Mouse (Mus musculus) cortical plate, adult 2 months (tissue): ENCODE results near the gene Clec4f. TPM values are rescaled to one million over a fixed set of nuclear protein-coding genes. Genes with fewer than 3 reads are reported as not detected.
"Not testable (repeated sequence)": the region's sequence is repeated elsewhere in the genome, so short reads cannot be mapped to it uniquely, and the experiment has no call there.

Experiments used
- H3K27ac ChIP-seq: fragments of 200-500 bp; 2 replicates; pipeline ENCODE4 v1.5.1; 2012; ENCODE audit warnings: low read length, control low read depth, inconsistent platforms; ENCODE audit not compliant: insufficient read depth
- H3K4me1 ChIP-seq: fragments of 200-500 bp; 2 replicates; pipeline ENCODE4 v1.6.1; 2011; ENCODE audit warnings: low read length; ENCODE audit not compliant: control insufficient read depth, insufficient read depth
- H3K4me3 ChIP-seq: fragments of 200-500 bp; 2 replicates; pipeline ENCODE4 v1.5.1; 2011; ENCODE audit warnings: mild to moderate bottlenecking, low read length, control low read depth; ENCODE audit not compliant: insufficient read depth
- CTCF ChIP-seq: fragments of 200-500 bp; IDR thresholded peaks from 2 replicates; pipeline ENCODE4 v1.5.1; 2011; ENCODE audit warnings: mild to moderate bottlenecking, control low read depth, low read length; ENCODE audit not compliant: insufficient read depth; ENCODE audit errors: extremely low read depth
- POLR2A ChIP-seq: fragments of 200-500 bp; IDR thresholded peaks from 2 replicates; pipeline ENCODE4 v1.6.1; 2011; ENCODE audit warnings: mild to moderate bottlenecking, low read length, control low read depth; ENCODE audit not compliant: insufficient read depth; ENCODE audit errors: extremely low read depth
- polyA plus RNA-seq: library from polyadenylated mRNA; depleted of rRNA; stranded (reverse); fragments of >200 nt; gene quantifications from 2 replicates; pipeline ENCODE4 v1.2.3, GENCODE M21; 2012

Clec4f gene
- polyA plus RNA-seq, 1 experiment, result not detected

- H3K4me1 ChIP-seq, result no peaks in the 10 kb centered on the region
- no peak overlapping the region for H3K4me3 ChIP-seq
- no peak overlapping the region for H3K27ac ChIP-seq
- no peak for TF ChIP-seq CTCF
- no peak for TF ChIP-seq POLR2A
Observed at GRCm38 (mm10) chr6:83635329-83635728, 20.7 kb downstream of the Clec4f start.

GRCm38 (mm10) chr6:83634631-83635030 lies 21.4 kb downstream of the Clec4f start:
- not testable (repeated sequence) for H3K4me3 ChIP-seq, H3K4me1 ChIP-seq, H3K27ac ChIP-seq

GRCm38 (mm10) chr6:83634106-83634505 lies 21.9 kb downstream of the Clec4f start:
- not testable (repeated sequence) for H3K27ac ChIP-seq, H3K4me3 ChIP-seq, H3K4me1 ChIP-seq

GRCm38 (mm10) chr6:83631815-83632214 lies 24.2 kb downstream of the Clec4f start:
- Histone ChIP-seq H3K27ac (no peak overlapping the region), H3K4me1 (no peaks in the 10 kb centered on the region), H3K4me3 (no peak overlapping the region)
- TF ChIP-seq CTCF (no peak), POLR2A (no peak)

- H3K4me3 ChIP-seq, result no peak overlapping the region
- H3K4me1 ChIP-seq, result no peaks in the 10 kb centered on the region
- H3K27ac ChIP-seq, result no peak overlapping the region
- TF ChIP-seq CTCF (no peak), POLR2A (no peak)
Observed at GRCm38 (mm10) chr6:83626781-83627180, 29.2 kb downstream of the Clec4f start.

GRCm38 (mm10) chr6:83619955-83620354 lies 36.0 kb downstream of the Clec4f start:
- TF ChIP-seq POLR2A (no peak), CTCF (no peak)
- Histone ChIP-seq H3K27ac (no peak overlapping the region), H3K4me3 (no peak overlapping the region), H3K4me1 (no peaks in the 10 kb centered on the region)

GRCm38 (mm10) chr6:83617581-83618335 lies 38.2 kb downstream of the Clec4f start:
- Histone ChIP-seq H3K27ac (no peak overlapping the region), H3K4me3 (no peak overlapping the region), H3K4me1 (no peaks in the 10 kb centered on the region)
- TF ChIP-seq POLR2A (no peak), CTCF (no peak)

GRCm38 (mm10) chr6:83616512-83616911 lies 39.5 kb downstream of the Clec4f start:
- Histone ChIP-seq H3K4me1 (no peaks in the 10 kb centered on the region), H3K27ac (no peak overlapping the region), H3K4me3 (no peak overlapping the region)
- TF ChIP-seq POLR2A (no peak), CTCF (peak; percentile 41)

GRCm38 (mm10) chr6:83614469-83614868 lies 41.5 kb downstream of the Clec4f start:
- no peak overlapping the region for H3K27ac ChIP-seq
- H3K4me3 ChIP-seq, result no peak overlapping the region
- no peaks in the 10 kb centered on the region for H3K4me1 ChIP-seq
- no peak for TF ChIP-seq POLR2A
- TF ChIP-seq CTCF, result no peak

GRCm38 (mm10) chr6:83612976-83613375 lies 43.0 kb downstream of the Clec4f start:
- Histone ChIP-seq H3K4me3 (no peak overlapping the region), H3K27ac (no peak overlapping the region), H3K4me1 (no peaks in the 10 kb centered on the region)
- no peak for TF ChIP-seq CTCF
- TF ChIP-seq POLR2A, result no peak

GRCm38 (mm10) chr6:83599636-83600174 lies 56.3 kb downstream of the Clec4f start:
- Histone ChIP-seq H3K27ac (peak overlapping the region; percentile 1; the same call in 1 of the 2 replicates), H3K4me3 (no peak overlapping the region), H3K4me1 (no peaks in the 10 kb centered on the region)
- TF ChIP-seq CTCF (no peak), POLR2A (no peak)
